Comparison of ENCODE assay signal across 38 mouse cellular contexts in genomic region chr16:38379493-38379892, GRCm38 (mm10). TPM values are rescaled to one million over a fixed set of nuclear protein-coding genes. Genes with fewer than 3 reads are reported as not detected.
"Had no signal": no experiment of that assay in that cellular context is flagged by ENCODE, and none has a peak within 500 bp of the region (broad histone marks: within the 10 kb centered on the region; RNA-seq: fewer than 3 reads in every experiment).

No protein-coding gene starts in this region.

- H3K4me3 ChIP-seq: gastrocnemius, adult 2 months; heart, embryonic 12.5 days; hindbrain, embryonic 10.5 days; hindbrain, embryonic 12.5 days; intestine, embryonic 15.5 days; kidney, embryonic 15.5 days; limb, embryonic 10.5 days; limb, embryonic 12.5 days had no signal

- H3K27ac ChIP-seq: hindbrain, embryonic 10.5 days; hindbrain, embryonic 12.5 days; hindbrain, embryonic 14.5 days; intestine, embryonic 15.5 days; kidney, embryonic 15.5 days; kidney, postnatal 0 days; limb, embryonic 10.5 days; limb, embryonic 12.5 days; liver, embryonic 14.5 days had no signal

- H3K9ac ChIP-seq: heart, embryonic 12.5 days; hindbrain, embryonic 12.5 days; hindbrain, embryonic 14.5 days; intestine, embryonic 15.5 days; kidney, embryonic 15.5 days; limb, embryonic 12.5 days; liver, embryonic 14.5 days had no signal

- H3K9me3 ChIP-seq: heart, embryonic 12.5 days; hindbrain, embryonic 10.5 days; hindbrain, embryonic 12.5 days; intestine, embryonic 15.5 days; kidney, embryonic 15.5 days; limb, embryonic 10.5 days; limb, embryonic 12.5 days had no signal

- H3K27me3 ChIP-seq: heart, embryonic 12.5 days; hindbrain, embryonic 12.5 days; intestine, embryonic 15.5 days; kidney, embryonic 15.5 days; limb, embryonic 12.5 days had no signal

- H3K4me2 ChIP-seq: heart, embryonic 12.5 days; hindbrain, embryonic 12.5 days; hindbrain, embryonic 14.5 days; intestine, embryonic 15.5 days; kidney, embryonic 15.5 days; limb, embryonic 12.5 days; liver, embryonic 11.5 days had no signal

- DNase-seq: gastrocnemius, adult 2 months; gastrocnemius, postnatal 10 days; gastrocnemius, postnatal 25 days; heart, adult 18-20 months; heart, postnatal 10 days; heart, postnatal 4 days; kidney, adult 9 months; kidney, postnatal 14 days; layer of hippocampus, adult 9-11 months; layer of hippocampus, postnatal 36 days; liver had no signal

- H3K36me3 ChIP-seq: hindbrain, embryonic 10.5 days; hindbrain, embryonic 12.5 days; intestine, embryonic 15.5 days; kidney, embryonic 15.5 days; limb, embryonic 10.5 days; limb, embryonic 12.5 days had no signal

RNA-seq across cellular contexts. Expression of gene Popdc2, which starts 17.5 kb away (rescaled TPM):
- total RNA-seq: granulocyte monocyte progenitor cell, adult 5-6 weeks had no signal

RNA-seq across cellular contexts. Expression of gene Gm21987, which starts 32.7 kb away (rescaled TPM):
- total RNA-seq: gastrocnemius, adult 2 months; gastrocnemius, postnatal 10 days; gastrocnemius, postnatal 25 days; gastrocnemius, postnatal 4 days; granulocyte monocyte progenitor cell, adult 5-6 weeks; heart, postnatal 10 days; heart, postnatal 25 days; layer of hippocampus, adult 18-20 months; layer of hippocampus, postnatal 14 days; layer of hippocampus, postnatal 36 days; left cerebral cortex, adult 18-20 months; left cerebral cortex, adult 8-10 months; left cerebral cortex, postnatal 10 days; left cerebral cortex, postnatal 36 days had no signal
- polyA plus RNA-seq: frontal cortex, adult 2 months; hindbrain, embryonic 10.5 days; hindbrain, embryonic 12.5 days; hindbrain, embryonic 14.5 days; hindbrain, embryonic 16.5 days; inflammation-experienced regulatory T-cells, adult 6 months; kidney, adult 2 months; kidney, embryonic 15.5 days; kidney, postnatal 0 days; large intestine, adult 2 months; limb, embryonic 10.5 days; limb, embryonic 12.5 days; limb, embryonic 14.5 days; liver, embryonic 11.5 days; liver, embryonic 14.5 days had no signal

RNA-seq across cellular contexts. Expression of gene Maats1, which starts 37.5 kb away (rescaled TPM):
- total RNA-seq: gastrocnemius, adult 2 months; gastrocnemius, postnatal 25 days; granulocyte monocyte progenitor cell, adult 5-6 weeks; heart, postnatal 10 days; heart, postnatal 25 days had no signal
- polyA plus RNA-seq: heart, embryonic 12.5 days; heart, embryonic 14.5 days; limb, embryonic 10.5 days had no signal

RNA-seq across cellular contexts. Expression of gene Pla1a, which starts 53.5 kb away (rescaled TPM):
- total RNA-seq: granulocyte monocyte progenitor cell, adult 5-6 weeks had no signal
